Mouse (Mus musculus) heart, postnatal 4 days (tissue): ENCODE results near the gene Exoc3l. TPM values are rescaled to one million over a fixed set of nuclear protein-coding genes. Genes with fewer than 3 reads are reported as not detected.
"Not testable (repeated sequence)": the region's sequence is repeated elsewhere in the genome, so short reads cannot be mapped to it uniquely, and the experiment has no call there.

Experiments
- DNase-seq: peaks from one replicate; pipeline ENCODE4 v3.0.0; 2021
- total RNA-seq, 2 experiments: library from RNA; stranded (reverse); gene quantifications; 2 replicates each; pipeline ENCODE4 v1.2.3; 2021

Exoc3l gene
- total RNA-seq, 2 experiments from 2014 or later: 11.2 to 15.6 TPM

DNA sequence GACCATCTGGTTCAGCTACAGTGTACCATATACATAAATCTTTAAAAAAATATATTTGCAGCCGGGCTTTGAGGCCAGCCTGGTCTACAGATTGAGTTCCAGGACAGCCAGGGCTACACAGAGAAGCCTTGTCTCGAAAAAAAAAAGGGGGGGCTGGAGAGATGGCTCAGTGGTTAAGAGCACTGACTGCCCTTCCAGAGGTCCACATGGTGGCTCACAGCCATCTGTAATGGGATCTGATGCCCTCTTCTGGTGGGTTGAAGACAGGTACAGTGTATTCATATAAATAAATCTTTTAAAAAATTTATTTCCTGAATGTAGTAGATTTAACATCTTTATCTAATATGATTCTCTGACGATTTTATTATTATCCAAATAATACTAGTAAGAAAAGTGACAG is 4.1 kb downstream of the Exoc3l start:
- not testable (repeated sequence) for DNase-seq

DNA sequence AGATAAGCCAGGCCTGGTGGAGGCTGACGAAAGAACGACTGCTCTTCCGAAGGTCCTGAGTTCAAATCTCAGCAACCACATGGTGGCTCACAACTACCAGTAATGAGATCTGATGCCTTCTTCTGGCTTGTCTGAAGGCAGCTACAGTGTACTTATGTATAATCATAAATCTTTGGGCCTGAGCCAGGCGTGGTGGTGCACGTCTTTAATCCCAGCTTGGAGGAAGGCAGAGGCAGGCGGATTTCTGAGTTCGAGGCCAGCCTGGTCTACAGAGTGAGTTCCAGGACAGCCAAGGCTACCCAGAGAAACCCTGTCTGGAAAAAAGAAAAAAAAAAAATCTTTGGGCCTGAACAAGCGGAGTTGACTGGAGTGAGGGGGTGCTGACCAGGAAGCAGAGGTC is 4.5 kb downstream of the Exoc3l start:
- DNase-seq: not testable (repeated sequence)

- DNase-seq: peak; percentile 97
Measured at GRCm38 (mm10) chr8:105290554-105291314, 5.2 kb downstream of the Exoc3l start.

DNA sequence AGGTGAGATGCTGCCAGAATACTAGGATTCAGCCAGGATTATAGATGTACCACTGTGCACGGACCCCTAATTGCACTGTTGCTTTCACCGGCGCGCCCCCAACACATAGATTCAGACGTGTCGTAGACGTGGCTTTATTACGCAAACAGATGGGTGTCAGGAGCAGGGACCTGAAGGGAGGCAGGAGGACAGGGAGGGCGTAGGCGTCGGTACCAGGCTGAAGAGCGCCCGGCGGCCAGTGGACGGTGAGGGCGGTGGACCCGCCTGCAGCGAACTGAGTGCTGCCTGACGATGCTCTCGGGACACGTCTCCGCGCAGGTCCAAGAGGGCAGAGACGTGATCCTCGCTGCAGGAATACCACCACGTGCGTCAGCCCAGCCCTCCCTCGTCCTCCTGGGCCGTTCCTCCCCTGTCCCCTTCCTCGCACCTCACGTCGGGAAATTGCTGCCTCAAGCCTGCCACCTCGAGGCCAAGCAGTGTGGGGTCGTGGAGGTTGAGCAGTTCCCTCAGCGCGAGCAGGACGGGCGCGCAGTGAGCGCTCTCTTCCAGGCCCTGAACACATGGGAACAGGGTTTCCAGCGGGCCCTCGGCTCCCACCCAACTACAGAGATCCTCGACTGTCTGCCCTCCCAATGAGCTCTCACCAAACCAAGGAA is 6.0 kb downstream of the Exoc3l start, which contains the start of gene 4931428F04Rik:
4931428F04Rik (minus strand) TSS at position 60 of the 656 bp plus-strand sequence.
- peak; percentile 62 for DNase-seq

GRCm38 (mm10) chr8:105288958-105289732 is 6.8 kb downstream of the Exoc3l start:
- DNase-seq: peak; percentile 94

DNA sequence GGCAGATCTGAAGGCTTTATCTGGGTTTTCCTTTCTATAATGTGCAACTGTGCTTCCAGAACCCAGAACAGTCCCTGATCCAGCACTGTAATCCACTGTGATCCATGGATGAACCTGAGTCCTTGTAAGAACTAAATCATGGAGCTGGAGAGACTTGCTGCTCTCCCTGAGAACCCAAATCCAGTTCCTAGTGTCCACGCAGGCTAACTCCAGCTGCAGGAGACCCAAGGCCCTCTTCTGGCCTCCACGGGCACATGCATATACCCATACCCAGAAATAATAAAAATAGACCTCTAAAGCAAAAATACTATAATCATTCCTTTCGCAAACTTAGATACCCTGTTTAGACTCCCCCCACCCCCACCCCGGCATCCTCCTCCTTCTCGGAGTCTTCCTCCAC is 7.7 kb downstream of the Exoc3l start:
- DNase-seq: no peak

- DNase-seq: no peak
Measured at GRCm38 (mm10) chr8:105286907-105287306, 9.0 kb downstream of the Exoc3l start.

DNA sequence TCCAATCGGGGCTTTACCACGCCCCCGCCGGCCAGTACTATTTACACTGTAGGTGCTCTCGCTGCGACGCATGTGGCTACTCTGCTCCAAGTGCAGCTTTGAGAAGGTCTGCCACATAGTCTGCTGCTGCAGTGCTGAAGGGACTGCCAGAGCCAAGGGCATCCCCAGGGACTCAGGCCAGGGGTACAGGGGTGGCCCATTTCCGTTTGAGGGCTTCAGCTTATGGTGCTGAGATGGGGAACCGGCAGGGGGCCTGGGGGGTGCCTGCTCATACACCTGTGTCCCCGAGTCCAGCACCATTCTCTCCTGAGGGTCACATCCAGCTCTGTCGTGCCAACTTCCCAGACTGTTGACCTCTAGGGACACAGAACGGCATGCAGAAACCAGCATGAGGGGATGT is 10.4 kb downstream of the Exoc3l start:
- DNase-seq: no peak

DNA sequence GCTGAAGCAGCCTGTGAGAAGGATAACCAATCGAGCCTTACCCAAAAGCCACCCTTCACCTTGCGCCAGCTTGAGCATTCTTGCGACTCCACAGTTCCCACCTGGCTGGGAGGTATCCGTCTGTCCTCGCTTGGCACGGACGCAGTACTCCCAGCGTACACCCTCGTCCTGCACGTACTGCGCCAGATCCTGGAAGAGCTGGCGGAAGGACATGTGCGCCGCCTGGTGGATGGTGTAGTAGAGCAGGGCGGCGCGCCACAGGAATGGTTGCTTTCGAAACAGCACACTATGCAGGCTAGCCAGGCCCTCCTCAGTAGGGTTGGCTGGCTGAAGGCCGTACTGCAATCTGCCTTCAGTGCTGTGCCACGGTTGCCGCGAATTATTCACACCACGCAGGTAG is 12.8 kb downstream of the Exoc3l start:
- peak; percentile 58 for DNase-seq

DNA sequence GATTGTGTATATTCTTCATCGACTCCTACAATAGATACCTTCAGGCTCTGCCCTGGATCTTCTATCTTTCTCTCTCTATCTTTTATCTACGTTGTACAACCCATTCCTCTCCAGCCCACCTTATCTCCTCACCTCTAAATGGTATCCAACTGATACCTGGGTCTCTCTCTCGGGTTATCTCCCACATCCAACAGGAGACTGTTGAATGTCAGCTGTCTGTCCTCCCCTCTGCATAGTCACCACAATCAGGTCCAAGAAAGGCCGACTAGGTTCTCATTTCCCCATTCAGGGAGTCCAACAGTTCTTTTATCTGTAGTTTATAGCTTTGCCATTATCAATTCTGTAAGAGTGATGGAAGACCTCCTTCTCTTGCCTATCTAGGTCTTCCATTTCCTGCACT is 13.7 kb downstream of the Exoc3l start:
- DNase-seq: no peak

GRCm38 (mm10) chr8:105281821-105282220 is 14.1 kb downstream of the Exoc3l start:
- no peak for DNase-seq

- no peak for DNase-seq
Measured at GRCm38 (mm10) chr8:105280567-105280966, 15.3 kb downstream of the Exoc3l start.

- peak; percentile 88 for DNase-seq
Measured at GRCm38 (mm10) chr8:105278911-105279334, 17.0 kb downstream of the Exoc3l start.

DNA sequence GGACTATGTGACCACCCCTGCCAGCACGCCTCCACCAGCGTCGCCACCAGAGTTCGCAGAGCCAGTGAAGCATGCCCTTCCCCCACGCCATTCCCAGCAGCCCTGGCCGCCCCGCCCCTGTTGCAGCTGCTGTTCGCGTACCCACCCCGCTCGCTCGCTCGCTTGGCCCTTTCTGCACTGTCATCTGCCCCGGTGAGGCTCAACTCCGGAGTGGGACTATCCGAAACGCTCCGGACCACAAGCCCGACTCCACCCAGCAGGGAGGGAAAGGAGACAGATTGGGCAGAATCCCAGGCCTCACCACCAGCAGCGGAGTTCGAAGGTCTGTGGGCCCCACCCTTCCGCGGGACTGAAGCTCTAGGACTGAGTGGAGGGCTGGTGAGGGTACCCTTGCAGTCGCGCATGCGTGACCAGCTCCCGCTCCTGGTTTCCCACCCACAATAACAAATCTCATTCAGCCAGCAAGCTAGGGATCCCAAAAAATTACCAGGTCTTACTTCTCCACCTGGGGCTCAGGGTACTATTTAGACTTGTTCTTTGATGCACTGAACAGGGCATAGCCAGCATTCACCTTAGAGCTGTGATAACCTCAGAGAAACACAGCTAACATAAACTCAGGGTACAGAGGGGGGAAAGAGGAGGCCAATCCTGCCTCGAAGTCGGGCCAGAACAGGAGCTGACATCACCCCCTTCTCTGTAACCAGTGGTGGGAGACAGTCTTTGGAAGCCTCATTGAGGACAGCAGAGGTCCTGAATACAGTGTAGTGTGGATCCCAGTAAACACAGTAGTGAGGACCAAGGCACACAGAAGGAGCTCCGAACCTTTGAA is 19.4 kb downstream of the Exoc3l start:
- DNase-seq: peak; percentile 72

DNA sequence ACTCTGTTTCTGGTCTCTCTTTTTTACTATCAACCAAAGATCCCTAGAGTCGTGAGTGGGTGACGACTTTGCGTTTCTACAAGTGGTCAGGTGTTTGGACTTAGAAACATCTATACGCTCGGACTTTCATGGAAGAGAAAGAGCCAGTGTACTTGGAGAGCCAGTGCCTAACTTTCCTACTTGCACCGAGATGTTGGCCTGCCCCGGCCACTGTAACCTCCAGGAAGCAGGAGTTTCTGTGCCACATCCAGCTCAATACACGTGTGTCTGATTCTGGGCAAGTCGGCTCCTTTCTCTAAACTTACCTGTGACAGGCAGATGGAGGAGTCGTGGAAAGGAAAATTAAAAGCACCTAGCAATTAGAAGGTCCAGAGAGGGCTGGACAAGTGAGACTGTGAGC is 20.1 kb downstream of the Exoc3l start, which contains the start of gene Nol3:
Nol3 (plus strand) TSS at position 301 of the 400 bp plus-strand sequence.
- no peak for DNase-seq

DNA sequence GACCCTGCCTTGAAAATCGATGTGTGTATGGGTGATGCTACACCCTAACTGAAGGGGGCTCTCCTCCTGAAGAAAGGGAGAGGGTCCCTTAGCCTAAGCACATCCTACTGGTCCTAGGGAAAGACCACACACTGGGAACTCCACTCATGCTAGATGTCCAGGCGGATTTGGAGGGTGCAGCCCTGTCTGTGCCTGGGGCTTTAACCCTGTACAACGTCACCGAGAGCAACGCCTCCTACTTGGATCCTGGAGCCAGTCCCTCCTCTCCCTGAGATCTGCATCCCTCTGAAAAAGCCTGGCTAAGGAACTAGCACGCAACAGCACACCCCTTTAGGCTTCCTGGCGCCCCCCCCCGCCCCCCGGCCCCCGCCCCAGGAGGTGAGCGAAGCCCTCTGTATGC is 20.5 kb downstream of the Exoc3l start:
- no peak for DNase-seq

GRCm38 (mm10) chr8:105270916-105271186 is 25.1 kb downstream of the Exoc3l start:
- DNase-seq: no peak

DNA sequence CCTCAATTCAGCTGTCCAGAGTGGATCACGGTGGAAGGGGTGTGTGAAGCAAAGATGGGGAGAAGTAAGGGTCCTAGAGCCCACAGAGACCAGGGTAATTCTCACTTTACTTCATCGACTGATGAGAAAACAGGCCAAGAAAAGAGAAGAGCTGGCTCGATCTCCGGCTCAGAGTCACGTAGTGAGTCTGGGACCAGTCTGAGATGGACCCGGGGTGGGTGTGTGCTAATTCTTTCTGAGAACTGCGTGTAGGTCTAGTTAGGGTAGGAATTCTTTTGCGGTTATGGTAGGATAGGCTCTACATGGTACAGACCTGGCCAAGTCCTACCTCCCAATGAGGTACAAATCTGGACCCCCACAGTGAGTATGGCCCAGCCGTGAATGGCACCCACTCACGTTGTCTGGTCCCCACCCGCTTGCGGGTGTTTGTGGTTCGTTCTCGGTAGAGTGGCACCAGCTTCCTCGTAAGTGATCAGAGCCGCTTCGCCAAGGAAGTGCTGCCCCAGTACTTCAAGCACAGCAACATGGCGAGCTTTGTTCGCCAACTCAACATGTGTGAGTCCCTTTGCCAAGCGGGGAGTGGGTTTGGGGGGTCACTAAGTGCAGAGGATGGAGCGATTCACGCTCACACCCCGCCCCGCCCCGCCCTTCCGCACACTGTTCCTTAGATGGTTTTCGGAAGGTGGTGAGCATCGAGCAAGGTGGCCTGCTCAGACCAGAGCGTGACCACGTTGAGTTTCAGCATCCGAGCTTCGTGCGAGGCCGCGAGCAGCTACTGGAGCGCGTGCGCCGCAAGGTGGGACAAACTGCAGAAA is 25.6 kb downstream of the Exoc3l start:
- no peak for DNase-seq

GRCm38 (mm10) chr8:105269461-105269947 is 26.4 kb downstream of the Exoc3l start, which contains the start of gene Hsf4:
TSS of gene Hsf4 (plus strand) at chr8:105269801.
- peak; percentile 72 for DNase-seq

- no peak for DNase-seq
Measured at GRCm38 (mm10) chr8:105269075-105269458, 26.8 kb downstream of the Exoc3l start.
